Mouse (Mus musculus): Measurements from ENCODE around the gene 9930104L06Rik. TPM values are rescaled to one million over a fixed set of nuclear protein-coding genes. Genes with fewer than 3 reads are reported as not detected.

9930104L06Rik gene
- 17.4 and 18.9 TPM in 2 replicates for polyA plus RNA-seq (2016; fragmentation: Nextera tagmentation; extraction: Ambion mirVana)

GRCm38 (mm10) chr4:124936613-124937471 lies at the start of gene 9930104L06Rik:
Gene 9930104L06Rik (plus strand): TSS chr4:124937048.
- Histone ChIP-seq H3K36me3 (peaks cover 39% of the 10 kb centered on the region), H3K27ac (replicated peaks) (peak within 1 kb of the TSS; percentile 92), H3K9me3 (replicated peaks) (no peaks in the 10 kb centered on the region), H3K27me3 (ENCODE audit: low read depth, poor library complexity, severe bottlenecking) (no peaks in the 10 kb centered on the region), H3K4me3 (peak within 1 kb of the TSS; percentile 97), H3K4me1 (peaks cover 34% of the 10 kb centered on the region)
- WGBS = under 1% methylated on average over 52 of the region's 52 CpGs
- peak; percentile 93 for DNase-seq (ENCODE audit: low spot score)

- DNase-seq (ENCODE audit: low spot score) = no peak
- no peaks in the 10 kb centered on the region for H3K9me3 ChIP-seq (replicated peaks)
- peaks cover 85% of the 10 kb centered on the region for H3K27me3 ChIP-seq (ENCODE audit: low read depth, poor library complexity, severe bottlenecking)
- H3K27ac ChIP-seq (replicated peaks) = no peak overlapping the region
- H3K36me3 ChIP-seq = peaks cover 4% of the 10 kb centered on the region; the same call in 1 of the 2 replicates
- 69% methylated on average over 7 of the region's 7 CpGs for WGBS
- H3K4me1 ChIP-seq = peaks cover 32% of the 10 kb centered on the region
- no peak overlapping the region for H3K4me3 ChIP-seq
Observed at GRCm38 (mm10) chr4:124888702-124889101, 48.1 kb upstream of the 9930104L06Rik start.

DNA sequence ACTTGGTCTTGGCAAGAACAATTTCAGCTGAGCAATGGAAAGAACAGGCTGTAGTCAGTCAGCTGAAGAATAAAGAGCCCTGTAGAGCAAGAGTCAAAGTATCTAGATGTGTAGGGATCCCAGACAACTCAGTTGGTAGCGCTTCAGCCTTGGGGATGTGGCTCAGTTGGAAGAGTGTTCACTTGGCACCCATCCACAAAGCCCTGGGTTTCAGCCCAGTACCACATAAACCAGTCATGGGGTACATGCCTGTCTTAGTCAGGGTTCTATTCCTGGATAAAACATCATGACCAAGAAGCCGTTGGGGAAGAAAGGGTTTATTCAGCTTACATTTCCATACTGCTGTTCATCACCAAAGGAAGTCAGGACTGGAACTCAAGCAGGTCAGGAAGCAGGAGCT lies 46.9 kb upstream of the 9930104L06Rik start:
- H3K36me3 ChIP-seq = peaks cover 4% of the 10 kb centered on the region; the same call in 1 of the 2 replicates
- H3K4me1 ChIP-seq = peaks cover 37% of the 10 kb centered on the region
- peaks cover 88% of the 10 kb centered on the region for H3K27me3 ChIP-seq (ENCODE audit: low read depth, poor library complexity, severe bottlenecking)
- no peaks in the 10 kb centered on the region for H3K9me3 ChIP-seq (replicated peaks)
- H3K4me3 ChIP-seq = no peak overlapping the region
- WGBS = 93% methylated on average over 2 of the region's 2 CpGs
- no peak overlapping the region for H3K27ac ChIP-seq (replicated peaks)
- DNase-seq (ENCODE audit: low spot score) = no peak

DNA sequence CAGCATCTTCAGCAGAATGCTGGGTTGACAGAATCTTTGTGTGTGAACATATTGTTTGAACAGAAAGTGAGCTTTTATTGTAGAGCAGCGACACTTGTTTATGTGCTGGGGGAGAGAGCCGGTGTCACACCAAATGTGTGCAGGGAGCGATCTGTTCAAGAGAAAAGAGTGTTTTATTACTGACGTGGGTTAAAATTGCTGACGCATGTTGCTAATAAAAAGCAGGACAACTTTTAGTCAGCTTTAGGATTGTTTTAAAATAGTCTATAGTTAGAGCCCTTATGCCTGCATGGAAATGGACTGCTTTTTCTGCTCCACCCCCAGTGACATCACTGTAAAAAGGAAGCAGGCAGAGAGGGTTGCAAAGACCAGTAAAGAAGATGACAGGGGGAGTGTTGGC lies 46.0 kb upstream of the 9930104L06Rik start:
- WGBS = 80% methylated on average over 5 of the region's 5 CpGs
- peaks cover 90% of the 10 kb centered on the region for H3K27me3 ChIP-seq (ENCODE audit: low read depth, poor library complexity, severe bottlenecking)

DNA sequence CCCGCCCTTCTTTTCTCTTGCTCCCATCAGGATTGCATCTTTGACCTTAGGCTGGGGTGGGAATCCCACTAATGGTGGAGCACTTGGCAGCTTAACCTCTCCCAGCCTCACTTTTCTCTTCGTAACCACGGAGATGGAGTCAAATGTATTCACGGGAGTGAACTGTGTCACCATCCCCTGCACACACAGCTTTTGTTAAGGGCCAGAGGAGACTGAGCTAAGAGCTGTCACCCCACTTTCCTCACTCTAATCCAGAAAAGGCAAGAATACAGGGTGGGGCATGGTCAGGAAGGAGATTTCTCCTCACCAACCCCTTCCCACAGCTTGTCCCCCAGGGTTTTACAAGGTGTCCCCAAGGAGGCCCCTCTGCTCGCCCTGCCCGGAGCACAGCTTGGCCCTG lies 43.1 kb upstream of the 9930104L06Rik start:
- Histone ChIP-seq H3K4me1 (peaks cover 40% of the 10 kb centered on the region), H3K27ac (replicated peaks) (peak overlapping the region; percentile 80), H3K9me3 (replicated peaks) (no peaks in the 10 kb centered on the region), H3K4me3 (peak overlapping the region; percentile 66; the same call in 1 of the 2 replicates), H3K27me3 (ENCODE audit: low read depth, poor library complexity, severe bottlenecking) (peaks cover 83% of the 10 kb centered on the region), H3K36me3 (no peaks in the 10 kb centered on the region)
- no peak for DNase-seq (ENCODE audit: low spot score)
- WGBS = 23% methylated on average over 6 of the region's 6 CpGs

More for the DNA sequence above, 46.0 kb upstream of the 9930104L06Rik start:
- peaks cover 3% of the 10 kb centered on the region; the same call in 1 of the 2 replicates for H3K36me3 ChIP-seq
- DNase-seq (ENCODE audit: low spot score) = no peak
- H3K4me3 ChIP-seq = no peak overlapping the region
- no peak overlapping the region for H3K27ac ChIP-seq (replicated peaks)
- no peaks in the 10 kb centered on the region for H3K9me3 ChIP-seq (replicated peaks)
- peaks cover 39% of the 10 kb centered on the region for H3K4me1 ChIP-seq

DNA sequence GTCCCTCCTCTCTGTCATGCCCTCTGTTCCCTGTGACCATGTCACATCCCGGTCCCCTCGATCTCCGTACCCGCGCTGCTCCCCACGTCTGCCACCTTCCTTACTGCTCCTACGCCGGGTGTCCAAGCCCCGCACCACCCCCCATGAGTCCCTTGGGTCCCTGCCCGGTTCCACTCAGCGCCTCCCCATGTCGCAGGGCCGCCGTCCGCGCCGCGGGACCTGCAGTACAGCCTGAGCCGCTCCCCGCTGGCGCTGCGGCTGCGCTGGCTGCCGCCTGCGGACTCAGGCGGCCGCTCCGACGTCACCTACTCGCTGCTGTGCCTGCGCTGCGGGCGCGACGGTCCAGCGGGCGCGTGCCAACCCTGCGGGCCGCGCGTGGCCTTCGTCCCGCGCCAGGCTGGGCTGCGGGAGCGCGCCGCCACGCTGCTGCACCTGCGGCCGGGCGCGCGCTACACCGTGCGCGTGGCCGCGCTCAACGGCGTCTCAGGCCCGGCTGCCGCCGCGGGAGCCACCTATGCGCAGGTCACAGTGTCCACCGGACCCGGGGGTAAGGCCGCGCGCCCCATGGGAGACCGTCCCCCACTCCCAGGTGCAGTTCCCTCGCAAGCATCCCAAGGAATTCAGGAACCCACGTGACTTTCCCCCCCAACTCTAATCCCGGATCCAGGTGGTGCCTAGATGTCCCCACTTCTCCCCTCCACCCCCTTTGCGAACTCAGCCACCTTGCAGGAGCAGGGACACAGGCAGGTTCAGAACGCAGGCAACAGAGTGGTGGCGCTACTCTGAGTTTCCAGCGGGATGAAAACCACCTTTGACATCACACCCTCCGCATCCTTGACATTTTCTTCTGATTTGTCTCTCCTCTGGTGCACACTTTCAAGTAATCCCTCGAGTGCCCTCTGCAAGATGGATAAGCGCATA lies 42.1 kb upstream of the 9930104L06Rik start:
- peaks cover 50% of the 10 kb centered on the region for H3K4me1 ChIP-seq
- WGBS = 1% methylated on average over 83 of the region's 83 CpGs
- DNase-seq (ENCODE audit: low spot score) = peak; percentile 53
- no peaks in the 10 kb centered on the region for H3K36me3 ChIP-seq
- H3K9me3 ChIP-seq (replicated peaks) = no peaks in the 10 kb centered on the region
- H3K27me3 ChIP-seq (ENCODE audit: low read depth, poor library complexity, severe bottlenecking) = peaks cover 83% of the 10 kb centered on the region
- H3K27ac ChIP-seq (replicated peaks) = peak overlapping the region; percentile 80
- peak overlapping the region; percentile 66 for H3K4me3 ChIP-seq

DNA sequence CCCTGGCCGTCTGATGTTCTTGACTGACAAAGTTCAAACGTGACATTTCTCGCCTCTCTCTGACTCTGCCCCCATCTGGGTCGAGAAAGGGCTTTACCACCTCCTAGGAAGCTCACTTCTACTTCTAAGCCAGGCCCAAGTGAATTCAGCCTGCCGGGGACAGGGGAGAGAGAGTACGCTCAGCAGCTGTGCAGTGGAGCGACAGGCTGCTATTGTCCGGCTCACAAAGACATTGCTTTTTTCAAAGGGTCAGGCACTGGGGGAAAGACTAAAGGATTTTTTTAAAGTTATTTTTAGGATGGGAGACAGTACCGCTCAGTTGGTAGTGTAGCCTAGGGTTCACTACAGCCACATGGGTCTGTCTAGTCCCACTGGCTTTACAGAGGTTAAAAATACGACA lies 38.4 kb upstream of the 9930104L06Rik start:
- Histone ChIP-seq H3K4me1 (peaks cover 69% of the 10 kb centered on the region), H3K27me3 (ENCODE audit: low read depth, poor library complexity, severe bottlenecking) (peaks cover 64% of the 10 kb centered on the region), H3K4me3 (peak overlapping the region; percentile 5; the same call in 1 of the 2 replicates), H3K36me3 (peaks cover 5% of the 10 kb centered on the region; the same call in 1 of the 2 replicates), H3K9me3 (replicated peaks) (no peaks in the 10 kb centered on the region), H3K27ac (replicated peaks) (peak overlapping the region; percentile 82)
- DNase-seq (ENCODE audit: low spot score) = peak; percentile 71
- 16% methylated on average over 10 of the region's 10 CpGs for WGBS

- Histone ChIP-seq H3K9me3 (replicated peaks) (no peaks in the 10 kb centered on the region), H3K4me1 (peaks cover 64% of the 10 kb centered on the region), H3K36me3 (peaks cover 5% of the 10 kb centered on the region; the same call in 1 of the 2 replicates), H3K4me3 (peak overlapping the region; percentile 16; the same call in 1 of the 2 replicates), H3K27me3 (ENCODE audit: low read depth, poor library complexity, severe bottlenecking) (peaks cover 62% of the 10 kb centered on the region), H3K27ac (replicated peaks) (peak overlapping the region; percentile 82)
- no peak for DNase-seq (ENCODE audit: low spot score)
- 58% methylated on average over 5 of the region's 5 CpGs for WGBS
Observed at GRCm38 (mm10) chr4:124899906-124900305, 36.9 kb upstream of the 9930104L06Rik start.

- WGBS = 64% methylated on average over 4 of the region's 4 CpGs
- no peak for DNase-seq (ENCODE audit: low spot score)
- Histone ChIP-seq H3K4me1 (peaks cover 53% of the 10 kb centered on the region), H3K27ac (replicated peaks) (peak overlapping the region; percentile 92), H3K4me3 (no peak overlapping the region), H3K27me3 (ENCODE audit: low read depth, poor library complexity, severe bottlenecking) (peaks cover 25% of the 10 kb centered on the region; the same call in 1 of the 2 replicates), H3K9me3 (replicated peaks) (no peaks in the 10 kb centered on the region), H3K36me3 (peaks cover 5% of the 10 kb centered on the region; the same call in 1 of the 2 replicates)
Observed at GRCm38 (mm10) chr4:124905417-124905816, 31.4 kb upstream of the 9930104L06Rik start.

DNA sequence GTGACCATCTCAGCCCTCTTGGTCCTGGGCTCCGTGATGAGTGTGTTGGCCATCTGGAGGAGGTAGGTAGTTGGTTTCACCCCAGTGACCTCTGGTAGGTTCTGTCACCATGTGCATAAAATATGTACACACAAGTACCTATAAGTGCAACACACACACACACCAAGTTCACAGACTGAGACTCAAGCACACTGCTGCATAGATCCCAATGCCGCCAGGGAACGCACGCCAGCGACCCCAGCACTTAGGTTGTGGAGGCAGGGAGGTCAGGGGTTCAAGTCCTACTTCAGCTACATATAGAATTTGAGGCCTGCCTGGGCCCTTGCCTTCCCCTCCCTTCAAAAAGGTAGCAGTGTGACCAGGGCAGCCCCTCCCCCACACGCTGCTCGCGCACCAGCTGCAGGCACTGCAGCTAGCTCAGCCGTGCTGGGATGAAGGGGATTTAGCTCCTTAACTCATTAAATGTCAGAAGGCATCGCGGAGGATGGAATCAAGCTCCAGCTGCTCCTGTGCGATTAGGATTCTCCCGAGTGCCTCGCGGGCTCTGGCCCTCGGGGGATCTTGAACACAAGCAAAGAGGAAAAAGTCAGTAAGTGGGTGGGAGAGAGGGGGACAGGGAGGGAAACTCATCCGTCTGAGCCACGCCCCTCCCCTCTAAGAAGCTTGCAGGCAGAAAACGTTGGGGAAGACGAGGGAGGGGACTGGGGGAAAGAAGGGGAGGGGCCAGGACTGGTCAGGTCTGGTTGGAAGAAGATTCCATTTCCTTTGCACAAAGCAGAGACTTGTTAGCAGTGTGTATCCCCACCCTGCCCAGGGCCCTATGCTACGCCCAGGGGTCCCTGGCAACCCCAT lies 30.7 kb upstream of the 9930104L06Rik start:
- WGBS = 4% methylated on average over 21 of the region's 21 CpGs
- Histone ChIP-seq H3K27ac (replicated peaks) (peak overlapping the region; percentile 92), H3K36me3 (peaks cover 5% of the 10 kb centered on the region; the same call in 1 of the 2 replicates), H3K4me1 (peaks cover 52% of the 10 kb centered on the region), H3K9me3 (replicated peaks) (no peaks in the 10 kb centered on the region), H3K4me3 (peak overlapping the region; percentile 44), H3K27me3 (ENCODE audit: low read depth, poor library complexity, severe bottlenecking) (peaks cover 25% of the 10 kb centered on the region; the same call in 1 of the 2 replicates)
- DNase-seq (ENCODE audit: low spot score) = peak; percentile 88

DNA sequence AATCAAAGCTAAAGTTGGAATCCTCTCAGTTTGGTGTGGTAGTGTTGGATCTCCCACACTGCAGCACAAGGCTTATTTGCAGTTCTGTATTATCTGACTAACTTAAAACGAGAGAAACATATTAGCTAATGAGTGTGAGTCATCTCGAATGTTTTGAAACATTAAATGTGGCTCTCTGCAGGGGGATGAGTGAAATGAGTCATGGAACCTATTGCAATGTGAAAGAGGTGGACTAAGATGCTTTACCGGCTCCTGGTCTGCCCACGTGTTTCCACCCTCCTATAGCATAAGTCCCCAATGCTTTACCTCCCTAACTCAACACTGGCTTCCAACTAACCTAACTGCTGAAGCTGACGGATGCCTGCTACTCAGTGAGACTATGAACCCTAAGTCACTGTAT lies 8.7 kb upstream of the 9930104L06Rik start:
- no peak for DNase-seq (ENCODE audit: low spot score)
- 96% methylated on average over 5 of the region's 5 CpGs for WGBS
- Histone ChIP-seq H3K27ac (replicated peaks) (no peak overlapping the region), H3K4me3 (no peak overlapping the region), H3K9me3 (replicated peaks) (no peaks in the 10 kb centered on the region), H3K4me1 (no peaks in the 10 kb centered on the region), H3K27me3 (ENCODE audit: low read depth, poor library complexity, severe bottlenecking) (no peaks in the 10 kb centered on the region), H3K36me3 (peaks cover 84% of the 10 kb centered on the region)
